Mouse (Mus musculus) heart, embryonic 16.5 days (tissue): ENCODE data around the gene Hgfac. TPM values are rescaled to one million over a fixed set of nuclear protein-coding genes. Genes with fewer than 3 reads are reported as not detected.
A peak's percentile ranks its signal among the peaks of the same experiment; 100 is the strongest.

Source experiments
- ATAC-seq: fragments of 200-750 bp; cut with Nextera tagmentation; replicated peaks from 2 replicates; pipeline ENCODE4 v1.8.0; 2017; ENCODE audit warnings: moderate number of reproducible peaks; ENCODE audit not compliant: insufficient read depth, low FRiP score; ENCODE audit errors: extremely low read depth
- H3K27ac ChIP-seq: fragments of 300-500 bp; sonication (generic); 2 replicates; pipeline ENCODE4 v1.5.1; 2014; ENCODE audit warnings: mild to moderate bottlenecking, low read length, control low read depth, moderate library complexity
- H3K27me3 ChIP-seq: fragments of 300-500 bp; sonication (generic); 2 replicates; pipeline ENCODE4 v1.6.1; 2014; ENCODE audit warnings: low read length, mixed read lengths; ENCODE audit not compliant: control insufficient read depth, insufficient read depth
- H3K36me3 ChIP-seq: fragments of 300-500 bp; sonication (generic); 2 replicates; pipeline ENCODE4 v1.6.1; 2014; ENCODE audit not compliant: control insufficient read depth, insufficient read depth
- H3K4me1 ChIP-seq: fragments of 300-500 bp; sonication (generic); 2 replicates; pipeline ENCODE4 v1.6.1; 2014; ENCODE audit warnings: low read length, mixed read lengths; ENCODE audit not compliant: control insufficient read depth, insufficient read depth
- H3K4me2 ChIP-seq: fragments of 300-500 bp; sonication (generic); 2 replicates; pipeline ENCODE4 v1.6.1; 2014; ENCODE audit warnings: low read depth, mild to moderate bottlenecking, control low read depth, low read length
- H3K4me3 ChIP-seq: fragments of 300-500 bp; sonication (generic); 2 replicates; pipeline ENCODE4 v1.5.1; 2014; ENCODE audit warnings: mild to moderate bottlenecking, control low read depth, low read length
- H3K9ac ChIP-seq: fragments of 300-500 bp; sonication (generic); 2 replicates; pipeline ENCODE4 v1.6.1; 2014; ENCODE audit warnings: low read length, control low read depth
- H3K9me3 ChIP-seq: fragments of 300-500 bp; sonication (generic); replicated peaks from 2 replicates; pipeline ENCODE4 v1.6.1; 2016; ENCODE audit warnings: low read length; ENCODE audit not compliant: control insufficient read depth
- WGBS: fragments of 180-500 bp; shearing (Covaris S2); extraction: QIAGEN DNeasy Blood & Tissue Kit; methylation state at CpG from one replicate; pipeline ENCODE4 v1.1.7; 2014; 5-methylcytosine and 5-hydroxymethylcytosine counted together
- polyA plus RNA-seq: library from polyadenylated mRNA; unstranded; fragments of >200 nt; fragmentation: Nextera tagmentation; extraction: Ambion mirVana; gene quantifications from 2 replicates; pipeline ENCODE4 v1.2.1, GENCODE M21; 2015

The Hgfac gene
- 0.42 and 0.88 TPM in 2 replicates for polyA plus RNA-seq

- Histone ChIP-seq H3K4me2 (no peak within 1 kb of the TSS), H3K36me3 (no peaks in the 10 kb centered on the region), H3K4me3 (no peak within 1 kb of the TSS), H3K9me3 (no peaks in the 10 kb centered on the region), H3K9ac (no peak within 1 kb of the TSS), H3K27ac (no peak within 1 kb of the TSS), H3K4me1 (no peaks in the 10 kb centered on the region), H3K27me3 (no peaks in the 10 kb centered on the region)
- no peak for ATAC-seq
- WGBS: 45% methylated on average over 6 of the region's 6 CpGs
Measured at GRCm38 (mm10) chr5:35041268-35041829, at the start of gene Hgfac. TSS of gene Hgfac (plus strand) at chr5:35041509.

- H3K27ac ChIP-seq: peak overlapping the region; percentile 26; the same call in 1 of the 2 replicates
- no peak overlapping the region for H3K9ac ChIP-seq
- H3K9me3 ChIP-seq: no peaks in the 10 kb centered on the region
- H3K27me3 ChIP-seq: no peaks in the 10 kb centered on the region
- no peaks in the 10 kb centered on the region for H3K36me3 ChIP-seq
- WGBS: 53% methylated on average over 3 of the region's 3 CpGs
- H3K4me1 ChIP-seq: peaks cover 13% of the 10 kb centered on the region
- no peak overlapping the region for H3K4me3 ChIP-seq
- H3K4me2 ChIP-seq: no peak overlapping the region
- no peak for ATAC-seq
Measured at GRCm38 (mm10) chr5:34998754-34999153, 42.6 kb upstream of the Hgfac start.

- H3K9me3 ChIP-seq: no peaks in the 10 kb centered on the region
- peaks cover 14% of the 10 kb centered on the region for H3K4me1 ChIP-seq
- ATAC-seq: no peak
- no peaks in the 10 kb centered on the region for H3K36me3 ChIP-seq
- H3K27ac ChIP-seq: no peak overlapping the region
- WGBS: 83% methylated on average over 6 of the region's 6 CpGs
- no peak overlapping the region for H3K4me3 ChIP-seq
- H3K4me2 ChIP-seq: no peak overlapping the region
- H3K9ac ChIP-seq: no peak overlapping the region
- H3K27me3 ChIP-seq: no peaks in the 10 kb centered on the region
Measured at GRCm38 (mm10) chr5:34999281-34999680, 42.0 kb upstream of the Hgfac start.

GRCm38 (mm10) chr5:35000323-35000722 is 41.0 kb upstream of the Hgfac start:
- Histone ChIP-seq H3K9ac (no peak overlapping the region), H3K9me3 (no peaks in the 10 kb centered on the region), H3K4me2 (no peak overlapping the region), H3K27ac (no peak overlapping the region), H3K27me3 (no peaks in the 10 kb centered on the region), H3K36me3 (no peaks in the 10 kb centered on the region), H3K4me1 (peaks cover 14% of the 10 kb centered on the region), H3K4me3 (no peak overlapping the region)
- no peak for ATAC-seq

- no peaks in the 10 kb centered on the region for H3K9me3 ChIP-seq
- no peak overlapping the region for H3K4me2 ChIP-seq
- H3K4me3 ChIP-seq: no peak overlapping the region
- ATAC-seq: no peak
- H3K36me3 ChIP-seq: no peaks in the 10 kb centered on the region
- H3K9ac ChIP-seq: no peak overlapping the region
- H3K27me3 ChIP-seq: no peaks in the 10 kb centered on the region
- WGBS: 76% methylated on average over 3 of the region's 3 CpGs
- H3K27ac ChIP-seq: no peak overlapping the region
- peaks cover 14% of the 10 kb centered on the region for H3K4me1 ChIP-seq
Measured at GRCm38 (mm10) chr5:35001144-35001543, 40.2 kb upstream of the Hgfac start.

GRCm38 (mm10) chr5:35003611-35004162 is 37.6 kb upstream of the Hgfac start:
- Histone ChIP-seq H3K27me3 (no peaks in the 10 kb centered on the region), H3K9me3 (no peaks in the 10 kb centered on the region), H3K36me3 (no peaks in the 10 kb centered on the region; the same call in 1 of the 2 replicates), H3K9ac (peak overlapping the region; percentile 18; the same call in 1 of the 2 replicates), H3K4me1 (peaks cover 12% of the 10 kb centered on the region), H3K4me3 (no peak overlapping the region), H3K27ac (peak overlapping the region; percentile 66), H3K4me2 (no peak overlapping the region)
- 74% methylated on average over 7 of the region's 7 CpGs for WGBS
- 0 out of 2 replicates have a peak, but pooled peaks have one; percentile 12 for ATAC-seq

GRCm38 (mm10) chr5:35004769-35005168 is 36.5 kb upstream of the Hgfac start:
- Histone ChIP-seq H3K9ac (no peak overlapping the region), H3K4me1 (peaks cover 21% of the 10 kb centered on the region), H3K9me3 (no peaks in the 10 kb centered on the region), H3K4me3 (no peak overlapping the region), H3K4me2 (no peak overlapping the region), H3K27ac (no peak overlapping the region), H3K27me3 (no peaks in the 10 kb centered on the region), H3K36me3 (no peaks in the 10 kb centered on the region; the same call in 1 of the 2 replicates)
- ATAC-seq: no peak
- 88% methylated on average over 2 of the region's 2 CpGs for WGBS

- 92% methylated on average over 3 of the region's 3 CpGs for WGBS
Measured at GRCm38 (mm10) chr5:35005659-35006058, 35.6 kb upstream of the Hgfac start.

GRCm38 (mm10) chr5:35006599-35006998 is 34.7 kb upstream of the Hgfac start:
- H3K27ac ChIP-seq: no peak overlapping the region
- no peaks in the 10 kb centered on the region for H3K27me3 ChIP-seq
- no peak for ATAC-seq
- no peak overlapping the region for H3K4me3 ChIP-seq
- peaks cover 21% of the 10 kb centered on the region for H3K4me1 ChIP-seq
- H3K9me3 ChIP-seq: no peaks in the 10 kb centered on the region
- WGBS: 83% methylated on average over 2 of the region's 2 CpGs
- no peak overlapping the region for H3K4me2 ChIP-seq
- no peaks in the 10 kb centered on the region; the same call in 1 of the 2 replicates for H3K36me3 ChIP-seq
- H3K9ac ChIP-seq: no peak overlapping the region

More at GRCm38 (mm10) chr5:35005659-35006058, 35.6 kb upstream of the Hgfac start:
- Histone ChIP-seq H3K27me3 (no peaks in the 10 kb centered on the region), H3K4me2 (no peak overlapping the region), H3K4me1 (peaks cover 21% of the 10 kb centered on the region), H3K4me3 (no peak overlapping the region), H3K27ac (no peak overlapping the region), H3K9me3 (no peaks in the 10 kb centered on the region), H3K9ac (no peak overlapping the region), H3K36me3 (no peaks in the 10 kb centered on the region; the same call in 1 of the 2 replicates)
- ATAC-seq: no peak
